Mouse (Mus musculus) midbrain, embryonic 16.5 days (tissue): ENCODE results near the gene Mdm2. TPM values are rescaled to one million over a fixed set of nuclear protein-coding genes. Genes with fewer than 3 reads are reported as not detected.

Experiments used
- ATAC-seq: fragments of 200-750 bp; cut with Nextera tagmentation; 2 replicates; pipeline ENCODE4 v1.8.0; 2017; ENCODE audit warnings: moderate TSS enrichment
- H3K27ac ChIP-seq: fragments of 300-500 bp; sonication (generic); 2 replicates; pipeline ENCODE4 v1.5.1; 2014; ENCODE audit warnings: mild to moderate bottlenecking, low read length, mixed read lengths
- H3K27me3 ChIP-seq: fragments of 300-500 bp; sonication (generic); 2 replicates; pipeline ENCODE4 v1.6.1; 2014; ENCODE audit warnings: low read depth, low read length, mixed read lengths; ENCODE audit not compliant: control insufficient read depth, insufficient read depth
- H3K36me3 ChIP-seq: fragments of 300-500 bp; sonication (generic); 2 replicates; pipeline ENCODE4 v1.6.1; 2014; ENCODE audit warnings: mild to moderate bottlenecking, low read length, moderate library complexity, mixed read lengths; ENCODE audit not compliant: control insufficient read depth, insufficient read depth
- H3K4me1 ChIP-seq: fragments of 300-500 bp; sonication (generic); 2 replicates; pipeline ENCODE4 v1.6.1; 2014; ENCODE audit warnings: mild to moderate bottlenecking, low read length, mixed read lengths; ENCODE audit not compliant: control insufficient read depth, insufficient read depth
- H3K4me2 ChIP-seq: fragments of 300-500 bp; sonication (generic); 2 replicates; pipeline ENCODE4 v1.6.1; 2014; ENCODE audit warnings: mild to moderate bottlenecking, low read length, mixed read lengths
- H3K4me3 ChIP-seq: fragments of 300-500 bp; sonication (generic); 2 replicates; pipeline ENCODE4 v1.5.1; 2014; ENCODE audit warnings: low read depth, mild to moderate bottlenecking, low read length, moderate library complexity, mixed read lengths
- H3K9ac ChIP-seq: fragments of 300-500 bp; sonication (generic); 2 replicates; pipeline ENCODE4 v1.6.1; 2014; ENCODE audit warnings: low read depth, low read length, mixed read lengths
- H3K9me3 ChIP-seq: fragments of 300-500 bp; sonication (generic); replicated peaks from 2 replicates; pipeline ENCODE4 v1.6.1; 2014; ENCODE audit warnings: mild to moderate bottlenecking, low read length, mixed read lengths; ENCODE audit not compliant: control insufficient read depth, poor library complexity, severe bottlenecking
- WGBS: fragments of 180-500 bp; shearing (Covaris S2); extraction: QIAGEN DNeasy Blood & Tissue Kit; methylation state at CpG from one replicate; pipeline ENCODE4 v1.1.7; 2014; 5-methylcytosine and 5-hydroxymethylcytosine counted together
- polyA plus RNA-seq: library from polyadenylated mRNA; unstranded; fragments of >200 nt; fragmentation: Nextera tagmentation; extraction: Ambion mirVana; gene quantifications from 2 replicates; pipeline ENCODE4 v1.2.1, GENCODE M21; 2015

The Mdm2 gene
- polyA plus RNA-seq, 1 experiment from 2014 or later, result 53.1 TPM

GRCm38 (mm10) chr10:117653779-117654173, 56.8 kb downstream of the Mdm2 start:
- Histone ChIP-seq H3K9ac (no peak overlapping the region), H3K4me2 (no peak overlapping the region), H3K4me3 (no peak overlapping the region), H3K27ac (no peak overlapping the region), H3K4me1 (no peaks in the 10 kb centered on the region), H3K36me3 (no peaks in the 10 kb centered on the region), H3K27me3 (no peaks in the 10 kb centered on the region), H3K9me3 (no peaks in the 10 kb centered on the region)
- 97% methylated on average over 7 of the region's 7 CpGs for WGBS
- ATAC-seq, result no peak

GRCm38 (mm10) chr10:117652930-117653778, 57.4 kb downstream of the Mdm2 start:
- H3K4me2 ChIP-seq, result no peak overlapping the region
- no peak for ATAC-seq
- no peak overlapping the region for H3K4me3 ChIP-seq
- H3K36me3 ChIP-seq, result no peaks in the 10 kb centered on the region
- 85% methylated on average over 8 of the region's 8 CpGs for whole genome bisulfite sequencing
- H3K9me3 ChIP-seq, result no peaks in the 10 kb centered on the region
- no peaks in the 10 kb centered on the region for H3K4me1 ChIP-seq
- H3K9ac ChIP-seq, result no peak overlapping the region
- no peak overlapping the region for H3K27ac ChIP-seq
- no peaks in the 10 kb centered on the region for H3K27me3 ChIP-seq

- ATAC-seq, result no peak
- Histone ChIP-seq H3K9ac (no peak overlapping the region), H3K4me2 (no peak overlapping the region), H3K4me1 (no peaks in the 10 kb centered on the region), H3K4me3 (no peak overlapping the region), H3K27me3 (no peaks in the 10 kb centered on the region), H3K9me3 (no peaks in the 10 kb centered on the region), H3K36me3 (no peaks in the 10 kb centered on the region), H3K27ac (no peak overlapping the region)
- WGBS, result 88% methylated on average over 4 of the region's 4 CpGs
These were observed 58.2 kb downstream of the Mdm2 start for GRCm38 (mm10) chr10:117652378-117652774.

- no peaks in the 10 kb centered on the region for H3K36me3 ChIP-seq
- no peak overlapping the region for H3K4me3 ChIP-seq
- no peak overlapping the region for H3K27ac ChIP-seq
- H3K27me3 ChIP-seq, result no peaks in the 10 kb centered on the region
- H3K9ac ChIP-seq, result no peak overlapping the region
- H3K4me1 ChIP-seq, result no peaks in the 10 kb centered on the region
- no peak for ATAC-seq
- H3K4me2 ChIP-seq, result no peak overlapping the region
- 71% methylated on average over 10 of the region's 10 CpGs for WGBS
- H3K9me3 ChIP-seq, result no peaks in the 10 kb centered on the region
These were observed 58.8 kb downstream of the Mdm2 start for GRCm38 (mm10) chr10:117651587-117652377.

- Histone ChIP-seq H3K4me1 (no peaks in the 10 kb centered on the region), H3K27me3 (no peaks in the 10 kb centered on the region), H3K4me3 (no peak overlapping the region), H3K27ac (no peak overlapping the region), H3K9me3 (no peaks in the 10 kb centered on the region), H3K9ac (no peak overlapping the region), H3K4me2 (no peak overlapping the region), H3K36me3 (no peaks in the 10 kb centered on the region)
- no peak for ATAC-seq
- WGBS, result 84% methylated on average over 7 of the region's 7 CpGs
These were observed 59.8 kb downstream of the Mdm2 start for GRCm38 (mm10) chr10:117650725-117651124.

GRCm38 (mm10) chr10:117650042-117650655, 60.4 kb downstream of the Mdm2 start:
- no peaks in the 10 kb centered on the region for H3K36me3 ChIP-seq

GRCm38 (mm10) chr10:117649292-117650041, 61.1 kb downstream of the Mdm2 start:
- no peak overlapping the region for H3K4me3 ChIP-seq
- H3K4me2 ChIP-seq, result no peak overlapping the region
- H3K36me3 ChIP-seq, result no peaks in the 10 kb centered on the region
- no peak overlapping the region for H3K27ac ChIP-seq
- no peak overlapping the region for H3K9ac ChIP-seq
- ATAC-seq, result no peak
- no peaks in the 10 kb centered on the region for H3K9me3 ChIP-seq
- H3K27me3 ChIP-seq, result no peaks in the 10 kb centered on the region
- WGBS, result 88% methylated on average over 11 of the region's 11 CpGs
- H3K4me1 ChIP-seq, result no peaks in the 10 kb centered on the region

More at GRCm38 (mm10) chr10:117650042-117650655, 60.4 kb downstream of the Mdm2 start:
- H3K9me3 ChIP-seq, result no peaks in the 10 kb centered on the region
- no peak overlapping the region for H3K4me3 ChIP-seq
- 90% methylated on average over 12 of the region's 12 CpGs for WGBS
- H3K27me3 ChIP-seq, result no peaks in the 10 kb centered on the region
- no peaks in the 10 kb centered on the region for H3K4me1 ChIP-seq
- H3K9ac ChIP-seq, result no peak overlapping the region
- no peak overlapping the region for H3K4me2 ChIP-seq
- no peak overlapping the region for H3K27ac ChIP-seq
- ATAC-seq, result no peak

GRCm38 (mm10) chr10:117648643-117649042, 61.9 kb downstream of the Mdm2 start:
- H3K4me3 ChIP-seq, result no peak overlapping the region
- H3K27me3 ChIP-seq, result no peaks in the 10 kb centered on the region
- H3K9me3 ChIP-seq, result no peaks in the 10 kb centered on the region
- no peaks in the 10 kb centered on the region for H3K36me3 ChIP-seq
- no peak overlapping the region for H3K4me2 ChIP-seq
- no peak overlapping the region for H3K9ac ChIP-seq
- H3K4me1 ChIP-seq, result no peaks in the 10 kb centered on the region
- no peak overlapping the region for H3K27ac ChIP-seq
- 82% methylated on average over 3 of the region's 3 CpGs for WGBS
- no peak for ATAC-seq
